Mouse (Mus musculus) stomach, embryonic 16.5 days (tissue): ENCODE measurements around the gene Slc35f1. TPM values are rescaled to one million over a fixed set of nuclear protein-coding genes. Genes with fewer than 3 reads are reported as not detected.
A peak's percentile ranks its signal among the peaks of the same experiment; 100 is the strongest.

Experiments used
- ATAC-seq: fragments of 200-750 bp; cut with Nextera tagmentation; 2 replicates; pipeline ENCODE4 v1.8.0; 2017; ENCODE audit warnings: moderate number of reproducible peaks, moderate TSS enrichment; ENCODE audit not compliant: insufficient read depth, low FRiP score
- H3K27ac ChIP-seq: fragments of 300-500 bp; sonication (generic); 2 replicates; pipeline ENCODE4 v1.5.1; 2014; ENCODE audit warnings: low read length
- H3K27me3 ChIP-seq: fragments of 300-500 bp; sonication (generic); 2 replicates; pipeline ENCODE4 v1.6.1; 2014; ENCODE audit warnings: low read length, control low read depth, mixed read lengths; ENCODE audit not compliant: control insufficient read depth, insufficient read depth
- H3K36me3 ChIP-seq: fragments of 300-500 bp; sonication (generic); 2 replicates; pipeline ENCODE4 v1.6.1; 2014; ENCODE audit warnings: low read length; ENCODE audit not compliant: control insufficient read depth, insufficient read depth
- H3K4me1 ChIP-seq: fragments of 300-500 bp; sonication (generic); 2 replicates; pipeline ENCODE4 v1.6.1; 2014; ENCODE audit warnings: low read length, control low read depth, mixed read lengths; ENCODE audit not compliant: control insufficient read depth, insufficient read depth
- H3K4me2 ChIP-seq: fragments of 300-500 bp; sonication (generic); 2 replicates; pipeline ENCODE4 v1.6.1; 2014; ENCODE audit warnings: low read depth, low read length, mixed read lengths
- H3K4me3 ChIP-seq: fragments of 300-500 bp; sonication (generic); replicated peaks from 2 replicates; pipeline ENCODE4 v1.5.1; 2014; ENCODE audit warnings: mild to moderate bottlenecking, low read length
- H3K9ac ChIP-seq: fragments of 300-500 bp; sonication (generic); 2 replicates; pipeline ENCODE4 v1.6.1; 2014; ENCODE audit warnings: low read length
- H3K9me3 ChIP-seq: fragments of 300-500 bp; sonication (generic); replicated peaks from 2 replicates; pipeline ENCODE4 v1.6.1; 2016; ENCODE audit warnings: low read length, control low read depth; ENCODE audit not compliant: control insufficient read depth
- WGBS: fragments of 180-500 bp; shearing (Covaris S2); extraction: QIAGEN DNeasy Blood & Tissue Kit; methylation state at CpG from one replicate; pipeline ENCODE4 v1.1.7; 2014; 5-methylcytosine and 5-hydroxymethylcytosine counted together
- polyA plus RNA-seq: library from polyadenylated mRNA; unstranded; fragments of >200 nt; fragmentation: Nextera tagmentation; extraction: Ambion mirVana; gene quantifications from 2 replicates; pipeline ENCODE4 v1.2.1, GENCODE M21; 2015

The Slc35f1 gene
- polyA plus RNA-seq, 1 experiment from 2014 or later = 2.6 TPM

DNA sequence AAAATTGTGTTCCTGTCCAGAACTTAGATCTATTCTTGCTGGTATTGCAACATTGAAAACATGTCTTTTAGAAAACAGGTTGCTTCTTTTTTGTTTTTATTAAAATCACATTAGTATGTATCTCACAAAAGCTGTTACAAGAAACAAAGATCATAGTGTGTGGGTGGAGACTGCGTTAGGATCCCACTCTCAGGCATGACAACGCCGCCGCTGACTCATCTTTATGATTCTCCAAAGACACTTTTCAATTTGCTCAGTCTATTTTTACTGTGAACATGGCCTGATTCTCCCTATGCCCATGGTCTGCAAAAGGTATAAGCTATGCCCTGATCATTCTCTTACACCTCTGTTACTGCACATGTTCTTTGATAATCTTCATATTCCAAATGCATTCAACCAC, 24.8 kb downstream of the Slc35f1 start:
- no peaks in the 10 kb centered on the region for H3K36me3 ChIP-seq
- no peak overlapping the region for H3K27ac ChIP-seq
- ATAC-seq = no peak
- 93% methylated on average over 4 of the region's 4 CpGs for WGBS
- H3K9me3 ChIP-seq = no peaks in the 10 kb centered on the region
- H3K27me3 ChIP-seq = no peaks in the 10 kb centered on the region
- no peak overlapping the region for H3K4me2 ChIP-seq
- H3K9ac ChIP-seq = no peak overlapping the region
- H3K4me3 ChIP-seq = no peak overlapping the region
- no peaks in the 10 kb centered on the region for H3K4me1 ChIP-seq

DNA sequence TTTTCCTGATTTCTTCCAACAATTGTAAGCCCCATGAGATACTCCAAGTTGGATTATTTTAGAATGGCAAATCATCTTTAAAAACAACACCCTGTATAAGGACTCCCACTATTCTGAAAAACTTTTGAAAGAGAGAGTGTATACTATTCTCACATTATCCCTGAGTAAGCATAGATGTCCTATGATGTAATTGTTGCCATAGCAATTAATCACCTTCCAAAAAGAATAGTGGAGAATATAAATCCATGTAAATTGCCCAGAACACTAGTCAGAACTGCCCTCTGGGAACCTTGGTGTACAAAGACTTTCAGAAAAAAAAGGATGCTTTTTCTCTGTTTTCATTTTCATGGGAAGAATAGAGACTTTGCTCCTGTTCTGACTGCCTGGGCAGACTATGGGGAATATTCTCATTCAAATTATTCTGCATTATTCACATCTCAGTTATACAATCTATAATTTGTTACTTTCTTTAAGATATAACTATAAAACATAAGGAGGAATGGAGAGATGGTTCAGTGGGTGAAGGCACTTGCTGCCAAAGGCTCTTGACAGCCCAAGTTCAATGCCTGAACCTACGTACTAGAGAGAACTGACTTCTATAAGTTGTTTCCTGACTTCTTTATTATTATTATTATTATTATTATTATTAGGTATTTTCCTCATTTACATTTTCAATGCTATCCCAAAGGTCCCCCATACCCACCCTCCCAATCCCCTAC, 28.0 kb downstream of the Slc35f1 start:
- Histone ChIP-seq H3K9me3 (no peaks in the 10 kb centered on the region), H3K9ac (no peak overlapping the region), H3K27me3 (no peaks in the 10 kb centered on the region), H3K36me3 (no peaks in the 10 kb centered on the region), H3K27ac (no peak overlapping the region), H3K4me3 (no peak overlapping the region), H3K4me1 (no peaks in the 10 kb centered on the region), H3K4me2 (no peak overlapping the region)
- no peak for ATAC-seq
- 84% methylated on average over 1 of the region's 1 CpGs for WGBS

- no peak for ATAC-seq
- H3K27ac ChIP-seq = no peak overlapping the region
- H3K27me3 ChIP-seq = no peaks in the 10 kb centered on the region
- H3K4me2 ChIP-seq = no peak overlapping the region
- WGBS = 73% methylated on average over 5 of the region's 5 CpGs
- H3K9me3 ChIP-seq = no peaks in the 10 kb centered on the region
- no peaks in the 10 kb centered on the region for H3K4me1 ChIP-seq
- no peak overlapping the region for H3K9ac ChIP-seq
- H3K36me3 ChIP-seq = no peaks in the 10 kb centered on the region
- H3K4me3 ChIP-seq = no peak overlapping the region
Observed at GRCm38 (mm10) chr10:52726674-52727073, 36.3 kb downstream of the Slc35f1 start.

GRCm38 (mm10) chr10:52742671-52743379, 52.5 kb downstream of the Slc35f1 start:
- Histone ChIP-seq H3K27me3 (no peaks in the 10 kb centered on the region), H3K4me3 (no peak overlapping the region), H3K9ac (no peak overlapping the region), H3K36me3 (no peaks in the 10 kb centered on the region), H3K4me2 (no peak overlapping the region), H3K9me3 (no peaks in the 10 kb centered on the region), H3K4me1 (no peaks in the 10 kb centered on the region; the same call in 1 of the 2 replicates), H3K27ac (no peak overlapping the region)
- ATAC-seq = peak; percentile 69
- 20% methylated on average over 10 of the region's 10 CpGs for WGBS

DNA sequence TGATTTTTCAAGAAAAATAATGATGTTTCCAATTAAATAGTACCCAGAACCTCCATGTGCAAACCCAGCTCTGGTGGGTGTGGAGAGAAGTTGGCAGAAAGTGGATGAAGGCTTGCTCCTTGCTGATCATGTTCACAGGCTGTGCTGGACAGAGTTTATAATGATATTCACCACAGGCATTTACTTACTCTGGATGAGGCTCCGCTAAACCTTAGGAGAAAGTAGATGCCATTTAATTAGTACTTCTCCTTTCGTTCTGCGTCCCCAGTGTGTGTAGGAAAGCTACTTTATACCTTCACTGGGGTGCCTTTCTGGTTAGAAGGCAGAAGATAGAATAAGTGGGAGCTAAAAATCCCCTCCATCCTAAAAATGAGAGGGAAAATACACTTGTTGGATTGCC, 53.5 kb downstream of the Slc35f1 start:
- 92% methylated on average over 3 of the region's 3 CpGs for WGBS
- no peaks in the 10 kb centered on the region; the same call in 1 of the 2 replicates for H3K4me1 ChIP-seq
- no peak overlapping the region for H3K4me3 ChIP-seq
- H3K9ac ChIP-seq = no peak overlapping the region
- H3K9me3 ChIP-seq = no peaks in the 10 kb centered on the region
- H3K36me3 ChIP-seq = no peaks in the 10 kb centered on the region
- no peaks in the 10 kb centered on the region for H3K27me3 ChIP-seq
- ATAC-seq = no peak
- H3K4me2 ChIP-seq = no peak overlapping the region
- no peak overlapping the region for H3K27ac ChIP-seq

GRCm38 (mm10) chr10:52748028-52748597, 57.8 kb downstream of the Slc35f1 start:
- no peaks in the 10 kb centered on the region for H3K36me3 ChIP-seq
- WGBS = 84% methylated on average over 4 of the region's 4 CpGs

DNA sequence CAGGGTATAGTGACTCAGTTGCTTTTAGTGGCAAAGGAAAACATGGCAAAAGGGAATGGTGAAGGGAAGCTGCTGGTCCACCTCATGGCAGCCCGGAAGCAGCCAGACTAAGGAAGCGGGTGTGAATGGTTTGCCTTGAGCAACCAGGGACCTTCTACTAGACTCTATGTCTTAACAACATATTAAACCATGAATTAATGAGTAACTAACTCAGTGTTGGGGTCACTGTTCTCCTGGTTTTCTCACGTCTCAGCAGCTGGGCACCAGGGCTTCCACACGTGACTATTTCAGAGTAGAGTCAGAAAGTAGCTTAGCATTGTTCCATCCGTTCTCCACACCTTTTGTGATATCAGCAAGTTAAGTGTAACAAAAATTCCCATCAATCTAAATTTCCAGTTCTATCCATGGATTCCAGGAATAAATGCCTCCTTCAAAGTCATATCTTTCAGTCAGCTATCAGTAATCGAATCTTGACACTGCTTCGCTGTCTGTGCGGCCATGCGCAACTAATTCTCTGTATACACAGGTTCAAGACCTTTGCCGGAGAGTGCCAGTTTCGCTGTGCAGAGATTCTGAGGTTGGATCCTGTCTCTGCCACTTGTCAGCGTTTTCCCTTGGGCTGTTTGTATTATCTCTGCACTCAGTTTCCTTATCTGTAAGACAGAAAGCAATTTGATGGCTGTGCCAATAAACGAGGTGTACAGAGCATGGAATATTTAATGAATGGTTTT, 65.8 kb downstream of the Slc35f1 start:
- H3K9ac ChIP-seq = no peak overlapping the region
- no peaks in the 10 kb centered on the region for H3K9me3 ChIP-seq
- H3K4me2 ChIP-seq = no peak overlapping the region
- H3K36me3 ChIP-seq = no peaks in the 10 kb centered on the region
- H3K27me3 ChIP-seq = no peaks in the 10 kb centered on the region
- no peak overlapping the region for H3K4me3 ChIP-seq
- WGBS = 73% methylated on average over 13 of the region's 13 CpGs
- no peak for ATAC-seq
- no peaks in the 10 kb centered on the region for H3K4me1 ChIP-seq
- H3K27ac ChIP-seq = no peak overlapping the region

More at GRCm38 (mm10) chr10:52748028-52748597, 57.8 kb downstream of the Slc35f1 start:
- H3K9me3 ChIP-seq = no peaks in the 10 kb centered on the region
- no peak overlapping the region for H3K4me3 ChIP-seq
- H3K27ac ChIP-seq = no peak overlapping the region
- H3K27me3 ChIP-seq = no peaks in the 10 kb centered on the region
- no peak overlapping the region for H3K9ac ChIP-seq
- no peaks in the 10 kb centered on the region for H3K4me1 ChIP-seq
- H3K4me2 ChIP-seq = no peak overlapping the region
- no peak for ATAC-seq

DNA sequence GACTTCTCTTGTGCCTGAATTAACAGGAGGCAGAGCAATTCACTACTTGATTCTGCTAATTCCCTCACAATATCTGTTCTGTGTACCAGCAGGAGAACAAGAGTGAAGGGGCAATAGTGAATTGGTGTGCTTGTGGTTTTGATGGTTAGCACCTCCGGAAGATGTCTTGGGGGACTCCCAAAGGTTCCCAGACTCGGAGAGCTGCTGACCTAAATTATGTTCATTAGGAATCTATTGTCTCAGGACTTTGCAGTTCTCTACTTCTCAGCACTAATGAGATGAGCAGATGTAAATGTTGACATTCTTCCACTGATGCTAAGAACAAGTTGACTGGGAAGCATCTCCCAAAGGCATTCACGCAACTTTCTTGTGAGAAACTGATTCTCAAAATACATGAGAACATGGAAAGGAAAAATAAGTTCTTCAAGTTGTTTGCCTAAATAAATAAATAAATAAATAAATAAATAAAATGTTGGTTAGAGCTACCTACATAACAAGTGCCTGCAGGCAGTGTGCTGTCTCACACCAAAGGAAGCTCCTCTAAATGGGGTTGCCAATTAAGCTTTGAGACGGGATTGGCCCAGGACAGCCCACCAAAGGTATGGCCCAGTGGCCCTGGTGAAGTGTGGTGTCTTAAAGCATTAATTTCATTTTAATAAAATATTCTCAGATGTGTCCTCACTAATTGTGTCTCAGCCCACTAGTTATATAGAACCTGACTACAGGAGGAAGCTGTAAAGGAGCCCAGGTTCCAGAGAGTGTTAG, 67.3 kb downstream of the Slc35f1 start:
- no peak for ATAC-seq
- no peaks in the 10 kb centered on the region for H3K36me3 ChIP-seq
- no peaks in the 10 kb centered on the region for H3K27me3 ChIP-seq
- H3K9ac ChIP-seq = no peak overlapping the region
- H3K27ac ChIP-seq = no peak overlapping the region
- H3K4me3 ChIP-seq = no peak overlapping the region
- no peaks in the 10 kb centered on the region for H3K4me1 ChIP-seq
- H3K4me2 ChIP-seq = no peak overlapping the region
- no peaks in the 10 kb centered on the region for H3K9me3 ChIP-seq
- 84% methylated on average over 4 of the region's 4 CpGs for WGBS
